Mouse (Mus musculus): ENCODE data around the gene Icosl. TPM values are rescaled to one million over a fixed set of nuclear protein-coding genes. Genes with fewer than 3 reads are reported as not detected.
"Not testable (repeated sequence)": the region's sequence is repeated elsewhere in the genome, so short reads cannot be mapped to it uniquely, and the experiment has no call there.

Gene Icosl
- polyA plus RNA-seq (2015; fragmentation: Nextera tagmentation; extraction: Ambion mirVana): 5.3 and 5.5 TPM in 2 replicates

DNA sequence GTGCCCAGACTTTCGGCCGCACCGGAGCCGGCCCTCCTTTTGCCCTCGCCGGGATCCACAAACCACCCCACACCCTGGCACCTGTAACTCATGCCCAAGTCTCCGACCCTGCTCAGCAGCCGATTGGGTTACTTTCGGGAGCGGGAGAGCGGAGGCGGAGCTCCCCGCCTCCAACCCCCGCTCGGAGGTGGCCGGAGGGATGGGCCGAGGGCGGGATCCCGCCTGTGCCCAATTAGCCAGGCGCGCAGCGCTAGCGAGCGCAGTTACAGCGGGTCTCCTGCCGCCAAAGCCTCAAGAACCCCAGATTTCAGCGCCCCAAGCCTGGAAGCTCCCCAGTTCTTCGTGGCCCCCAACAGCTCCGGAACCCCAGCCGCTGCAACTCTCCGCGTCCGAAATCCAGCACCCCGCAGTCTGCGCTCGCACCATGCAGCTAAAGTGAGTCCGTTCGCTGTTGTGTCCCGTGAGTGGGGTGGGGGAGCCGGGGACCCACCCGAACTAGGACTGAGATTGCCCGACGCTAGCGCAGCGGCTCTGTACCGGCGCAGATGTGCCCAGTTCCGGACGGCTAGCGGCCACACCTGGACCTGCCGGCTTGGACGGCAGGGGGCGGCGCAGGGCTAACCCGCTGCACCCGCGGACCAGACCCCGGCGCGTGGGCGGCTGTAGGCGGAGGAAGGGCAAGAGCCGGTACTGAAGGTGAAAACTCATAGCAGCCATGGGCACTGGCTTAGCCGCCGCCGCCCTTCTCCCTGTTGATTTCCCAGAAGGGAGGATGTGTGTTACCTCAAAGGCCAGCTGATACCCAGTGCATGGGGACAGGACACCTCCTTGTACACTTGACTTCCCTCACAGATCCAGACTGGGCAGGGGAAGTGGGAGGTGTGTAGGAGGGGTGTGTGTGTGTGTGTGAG is at the start of gene Icosl:
Gene Icosl (plus strand): TSS at position 202 of the 911 bp plus-strand sequence.
- Histone ChIP-seq H3K4me2 (replicated peaks) (peak within 1 kb of the TSS; percentile 99), H3K9ac (peak within 1 kb of the TSS; percentile 51), H3K4me3 (replicated peaks) (peak within 1 kb of the TSS; percentile 66), H3K27ac (replicated peaks) (peak within 1 kb of the TSS; percentile 34; the same call in 1 of the 2 replicates), H3K4me1 (peaks cover 15% of the 10 kb centered on the region), H3K36me3 (no peaks in the 10 kb centered on the region), H3K27me3 (no peaks in the 10 kb centered on the region; the same call in none of the 2 replicates), H3K9me3 (replicated peaks) (no peaks in the 10 kb centered on the region)
- ATAC-seq (ENCODE audit: insufficient number of reproducible peaks, low FRiP score, low TSS enrichment, low read depth): peak; percentile 88
- under 1% methylated on average over 66 of the region's 66 CpGs for WGBS

DNA sequence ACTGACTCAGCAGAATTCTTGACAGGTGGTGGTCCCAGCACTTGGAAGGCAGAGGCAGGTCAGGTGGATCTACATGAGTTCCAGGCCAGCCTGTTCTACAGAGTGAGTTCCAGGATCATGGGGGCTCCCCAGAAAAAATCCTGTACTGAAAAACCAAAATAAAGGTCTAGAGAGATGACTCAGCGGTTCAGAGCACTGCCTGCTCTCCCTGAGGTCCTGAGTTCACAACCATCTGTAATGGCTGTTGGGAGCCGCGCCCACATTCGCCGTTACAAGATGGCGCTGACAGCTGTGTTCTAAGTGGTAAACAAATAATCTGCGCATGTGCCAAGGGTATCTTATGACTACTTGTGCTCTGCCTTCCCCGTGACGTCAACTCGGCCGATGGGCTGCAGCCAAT is 49.1 kb upstream of the Icosl start:
- not testable (repeated sequence) for H3K4me1 ChIP-seq; H3K36me3 ChIP-seq; H3K4me3 ChIP-seq (replicated peaks); H3K4me2 ChIP-seq (replicated peaks); ATAC-seq (ENCODE audit: insufficient number of reproducible peaks, low FRiP score, low TSS enrichment, low read depth); H3K27me3 ChIP-seq; H3K27ac ChIP-seq (replicated peaks); H3K9me3 ChIP-seq (replicated peaks); H3K9ac ChIP-seq
- 94% methylated on average over 7 of the region's 11 CpGs for WGBS

GRCm38 (mm10) chr10:78025453-78025852 is 43.6 kb upstream of the Icosl start:
- not testable (repeated sequence) for H3K4me2 ChIP-seq (replicated peaks); H3K27me3 ChIP-seq; ATAC-seq (ENCODE audit: insufficient number of reproducible peaks, low FRiP score, low TSS enrichment, low read depth); H3K9me3 ChIP-seq (replicated peaks); H3K27ac ChIP-seq (replicated peaks); H3K4me1 ChIP-seq; H3K4me3 ChIP-seq (replicated peaks); H3K9ac ChIP-seq; H3K36me3 ChIP-seq
- 68% methylated on average over 6 of the region's 8 CpGs for WGBS

DNA sequence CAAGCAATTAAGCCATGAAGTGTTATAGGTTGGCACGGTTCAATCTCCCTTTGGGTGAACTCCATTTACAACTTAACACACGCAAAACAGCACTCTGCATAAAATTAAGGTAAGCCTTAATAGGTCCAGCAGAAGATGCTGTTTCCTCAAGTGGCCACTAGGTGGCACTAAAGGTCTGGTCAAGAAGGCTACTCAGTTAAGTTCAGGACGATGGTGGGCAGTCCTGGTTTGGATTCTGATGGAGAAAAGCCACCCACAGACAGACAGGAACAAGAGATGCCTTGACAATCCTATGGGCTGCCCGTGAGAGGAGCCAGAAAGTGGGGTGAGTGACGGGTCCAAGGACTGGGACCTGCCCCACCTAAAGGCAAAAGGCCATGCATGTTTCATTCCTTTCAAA is 41.0 kb upstream of the Icosl start:
- 2% methylated on average over 5 of the region's 5 CpGs for WGBS
- Histone ChIP-seq H3K9me3 (replicated peaks) (no peaks in the 10 kb centered on the region), H3K36me3 (no peaks in the 10 kb centered on the region), H3K4me2 (replicated peaks) (no peak overlapping the region), H3K9ac (no peak overlapping the region), H3K4me1 (no peaks in the 10 kb centered on the region), H3K27ac (replicated peaks) (no peak overlapping the region), H3K4me3 (replicated peaks) (no peak overlapping the region), H3K27me3 (no peaks in the 10 kb centered on the region)
- ATAC-seq (ENCODE audit: insufficient number of reproducible peaks, low FRiP score, low TSS enrichment, low read depth): peak; percentile 65; the same call in 1 of the 2 replicates

- no peaks in the 10 kb centered on the region for H3K9me3 ChIP-seq (replicated peaks)
- H3K27ac ChIP-seq (replicated peaks): no peak overlapping the region
- no peak overlapping the region for H3K9ac ChIP-seq
- no peak overlapping the region for H3K4me2 ChIP-seq (replicated peaks)
- 78% methylated on average over 1 of the region's 1 CpGs for WGBS
- H3K4me1 ChIP-seq: no peaks in the 10 kb centered on the region
- no peak overlapping the region for H3K4me3 ChIP-seq (replicated peaks)
- no peaks in the 10 kb centered on the region for H3K36me3 ChIP-seq
- ATAC-seq (ENCODE audit: insufficient number of reproducible peaks, low FRiP score, low TSS enrichment, low read depth): no peak
- no peaks in the 10 kb centered on the region for H3K27me3 ChIP-seq
Observed at GRCm38 (mm10) chr10:78029080-78029479, 40.0 kb upstream of the Icosl start.

DNA sequence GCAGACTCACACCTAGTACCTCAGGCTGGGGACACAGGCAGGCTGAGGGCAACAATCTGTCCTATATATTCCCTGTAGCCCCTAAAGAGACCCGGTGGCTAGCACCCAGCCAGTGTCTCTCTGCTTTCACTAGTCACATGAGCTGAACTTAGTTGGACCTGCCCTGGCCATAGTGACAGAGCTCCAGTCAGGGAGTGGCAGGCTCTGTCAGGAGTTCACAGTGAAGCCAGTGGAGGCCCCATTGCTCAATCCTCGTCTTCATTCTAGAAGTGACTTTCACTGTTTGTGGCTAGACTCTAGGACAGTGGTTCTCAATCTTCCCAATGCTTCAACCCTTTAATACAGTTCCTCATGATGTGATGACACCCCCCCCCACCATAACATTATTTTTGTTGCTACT is 37.1 kb upstream of the Icosl start:
- WGBS: 75% methylated on average over 2 of the region's 2 CpGs
- Histone ChIP-seq H3K36me3 (no peaks in the 10 kb centered on the region), H3K4me2 (replicated peaks) (no peak overlapping the region), H3K27me3 (no peaks in the 10 kb centered on the region; the same call in 1 of the 2 replicates), H3K9ac (no peak overlapping the region), H3K4me3 (replicated peaks) (no peak overlapping the region), H3K9me3 (replicated peaks) (no peaks in the 10 kb centered on the region), H3K4me1 (no peaks in the 10 kb centered on the region), H3K27ac (replicated peaks) (no peak overlapping the region)
- no peak for ATAC-seq (ENCODE audit: insufficient number of reproducible peaks, low FRiP score, low TSS enrichment, low read depth)

GRCm38 (mm10) chr10:78037139-78037538 is 32.0 kb upstream of the Icosl start:
- 82% methylated on average over 4 of the region's 4 CpGs for WGBS
- H3K4me1 ChIP-seq: peaks cover under 1% of the 10 kb centered on the region; the same call in 1 of the 2 replicates
- no peaks in the 10 kb centered on the region for H3K9me3 ChIP-seq (replicated peaks)
- no peak overlapping the region for H3K4me2 ChIP-seq (replicated peaks)
- ATAC-seq (ENCODE audit: insufficient number of reproducible peaks, low FRiP score, low TSS enrichment, low read depth): no peak
- no peak overlapping the region for H3K27ac ChIP-seq (replicated peaks)
- no peak overlapping the region for H3K9ac ChIP-seq
- no peaks in the 10 kb centered on the region; the same call in 1 of the 2 replicates for H3K27me3 ChIP-seq
- H3K4me3 ChIP-seq (replicated peaks): no peak overlapping the region
- no peaks in the 10 kb centered on the region for H3K36me3 ChIP-seq

DNA sequence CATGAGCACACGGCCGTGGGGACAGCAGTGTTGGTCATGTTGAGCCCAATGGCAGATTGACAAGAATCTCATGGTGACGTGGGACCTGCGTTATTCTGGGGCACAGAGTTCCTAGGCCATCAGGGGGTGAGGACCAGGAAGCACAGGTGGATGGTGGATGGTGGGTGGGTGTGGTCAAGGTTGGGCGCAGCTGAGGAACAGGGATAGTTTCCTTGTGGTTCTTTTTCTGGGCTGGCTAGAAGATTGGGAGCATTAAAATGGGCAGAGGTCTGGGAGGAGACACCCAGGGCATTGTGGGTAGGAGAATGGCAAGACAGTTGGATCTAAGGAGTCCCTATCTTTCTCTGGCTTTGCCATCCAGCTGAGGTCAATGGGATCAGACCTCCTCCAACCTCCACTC is 27.5 kb upstream of the Icosl start, which contains the start of gene Dnmt3l:
Gene Dnmt3l (plus strand): TSS at position 301 of the 400 bp plus-strand sequence.
- WGBS: 95% methylated on average over 5 of the region's 5 CpGs
- ATAC-seq (ENCODE audit: insufficient number of reproducible peaks, low FRiP score, low TSS enrichment, low read depth): no peak
- no peak within 1 kb of the TSS for H3K27ac ChIP-seq (replicated peaks)

DNA sequence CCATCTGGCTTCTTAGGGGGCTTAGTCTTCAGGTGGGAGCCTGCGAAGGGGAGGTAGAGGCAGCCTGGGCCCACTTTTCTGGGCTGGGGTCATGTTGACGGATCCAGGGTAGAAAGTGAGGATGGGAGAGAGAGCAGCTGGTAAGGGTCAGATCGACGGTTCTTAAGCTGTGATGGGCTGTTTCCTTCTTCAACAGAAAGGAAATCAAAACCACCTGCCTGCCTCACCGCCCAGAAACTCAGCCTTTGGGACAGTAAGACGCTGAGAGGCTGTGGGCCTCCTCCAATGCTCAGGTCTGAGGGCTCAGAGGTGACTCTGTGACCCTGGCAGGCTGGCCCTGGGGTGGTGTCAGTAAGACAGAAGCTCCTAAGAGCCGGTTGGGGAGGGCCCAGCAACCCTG is 27.0 kb upstream of the Icosl start:
- no peak for ATAC-seq (ENCODE audit: insufficient number of reproducible peaks, low FRiP score, low TSS enrichment, low read depth)
- no peak overlapping the region for H3K27ac ChIP-seq (replicated peaks)
- no peak overlapping the region for H3K9ac ChIP-seq
- no peaks in the 10 kb centered on the region for H3K9me3 ChIP-seq (replicated peaks)
- H3K36me3 ChIP-seq: no peaks in the 10 kb centered on the region
- H3K27me3 ChIP-seq: no peaks in the 10 kb centered on the region
- no peak overlapping the region for H3K4me3 ChIP-seq (replicated peaks)
- H3K4me2 ChIP-seq (replicated peaks): no peak overlapping the region
- WGBS: 34% methylated on average over 7 of the region's 7 CpGs
- H3K4me1 ChIP-seq: peaks cover 15% of the 10 kb centered on the region

More for the DNA sequence above, 27.5 kb upstream of the Icosl start, which contains the start of gene Dnmt3l:
- peaks cover 15% of the 10 kb centered on the region for H3K4me1 ChIP-seq
- H3K27me3 ChIP-seq: no peaks in the 10 kb centered on the region
- no peaks in the 10 kb centered on the region for H3K9me3 ChIP-seq (replicated peaks)
- H3K36me3 ChIP-seq: no peaks in the 10 kb centered on the region
- H3K4me3 ChIP-seq (replicated peaks): no peak within 1 kb of the TSS
- H3K9ac ChIP-seq: no peak within 1 kb of the TSS
- no peak within 1 kb of the TSS for H3K4me2 ChIP-seq (replicated peaks)

DNA sequence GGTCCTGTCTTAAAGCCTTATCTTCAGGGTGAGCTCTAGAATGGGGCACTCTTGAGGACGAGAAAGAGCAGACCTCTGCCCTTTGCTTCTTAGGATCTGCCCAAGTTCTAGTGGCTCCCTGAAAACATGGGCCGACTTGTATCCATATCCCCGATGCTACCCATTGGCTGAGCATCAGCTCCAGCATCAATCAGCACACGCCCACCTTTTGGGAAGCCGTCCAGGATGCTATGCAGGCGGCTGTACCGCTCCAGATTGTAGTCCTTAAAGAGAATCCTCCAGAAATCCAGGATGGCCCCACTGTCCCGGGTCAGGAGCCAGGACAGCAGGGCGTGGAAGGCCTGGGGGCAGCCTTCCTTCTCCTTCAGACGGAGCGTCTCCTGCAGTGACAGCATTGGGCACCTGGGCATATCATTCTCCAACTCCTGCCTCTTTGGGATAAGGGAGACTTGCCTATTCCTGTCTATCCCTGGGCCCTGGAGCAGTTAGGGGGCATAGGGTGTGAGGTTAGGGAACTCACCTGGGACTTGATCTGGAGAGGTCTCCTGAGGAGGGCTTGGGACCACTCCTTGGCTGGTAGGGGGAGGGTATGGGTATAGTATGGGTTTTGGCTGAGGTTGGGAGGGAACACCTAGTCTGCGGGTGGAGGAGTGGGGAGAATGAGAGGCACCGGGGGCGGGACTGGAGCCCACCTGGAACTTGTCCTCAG is 26.3 kb upstream of the Icosl start:
- 46% methylated on average over 14 of the region's 14 CpGs for WGBS
- Histone ChIP-seq H3K9ac (no peak overlapping the region), H3K9me3 (replicated peaks) (no peaks in the 10 kb centered on the region), H3K27ac (replicated peaks) (no peak overlapping the region), H3K4me3 (replicated peaks) (peak overlapping the region; percentile 18), H3K27me3 (no peaks in the 10 kb centered on the region), H3K4me2 (replicated peaks) (peak overlapping the region; percentile 47), H3K4me1 (peaks cover 15% of the 10 kb centered on the region), H3K36me3 (no peaks in the 10 kb centered on the region)
- ATAC-seq (ENCODE audit: insufficient number of reproducible peaks, low FRiP score, low TSS enrichment, low read depth): no peak

DNA sequence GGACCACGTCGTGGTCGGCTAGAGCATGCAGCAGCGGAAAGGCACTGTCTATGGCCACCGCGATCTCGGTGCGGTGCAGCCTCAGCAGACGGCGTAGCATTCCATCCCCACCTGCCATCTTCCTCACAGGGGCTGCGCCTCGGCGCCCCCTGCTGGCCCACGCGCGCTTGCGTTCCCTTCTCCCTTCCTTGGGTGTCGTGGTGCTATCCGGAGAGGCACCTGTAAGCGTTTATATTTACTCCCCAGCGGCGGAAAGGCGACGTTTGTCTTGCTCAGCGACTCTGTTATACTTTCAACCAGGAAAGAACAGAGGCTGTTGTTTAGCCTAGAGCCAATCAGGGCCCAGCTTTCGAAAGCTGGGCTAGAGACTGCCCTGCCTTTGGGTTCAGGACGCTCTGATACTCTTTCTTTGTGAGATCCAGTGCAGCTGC is 25.7 kb upstream of the Icosl start, which contains the start of gene Aire:
Gene Aire (minus strand): TSS at position 205 of the 431 bp plus-strand sequence.
- H3K27ac ChIP-seq (replicated peaks): no peak within 1 kb of the TSS
- peaks cover 15% of the 10 kb centered on the region for H3K4me1 ChIP-seq
- H3K9me3 ChIP-seq (replicated peaks): no peaks in the 10 kb centered on the region
- no peaks in the 10 kb centered on the region for H3K36me3 ChIP-seq
- no peak within 1 kb of the TSS; the same call in 1 of the 2 replicates for H3K9ac ChIP-seq
- 4% methylated on average over 27 of the region's 27 CpGs for WGBS
- H3K27me3 ChIP-seq: no peaks in the 10 kb centered on the region
- H3K4me2 ChIP-seq (replicated peaks): peak within 1 kb of the TSS; percentile 47
- no peak for ATAC-seq (ENCODE audit: insufficient number of reproducible peaks, low FRiP score, low TSS enrichment, low read depth)
- H3K4me3 ChIP-seq (replicated peaks): peak within 1 kb of the TSS; percentile 18

Data from embryonic facial prominence, embryonic 15.5 days (tissue).